Mouse (Mus musculus) G1E (cell line): ENCODE results near the gene Dlgap1.

Source experiments
- CTCF ChIP-seq: IDR thresholded peaks from 2 replicates; pipeline ENCODE4 v1.5.1; 2012; ENCODE audit warnings: low read depth, low read length, inconsistent platforms, mixed read lengths
- GATA1 ChIP-seq: IDR thresholded peaks from 2 replicates; pipeline ENCODE4 v1.6.1; 2012; ENCODE audit warnings: borderline replicate concordance, low read length, inconsistent platforms, mixed read lengths

DNA sequence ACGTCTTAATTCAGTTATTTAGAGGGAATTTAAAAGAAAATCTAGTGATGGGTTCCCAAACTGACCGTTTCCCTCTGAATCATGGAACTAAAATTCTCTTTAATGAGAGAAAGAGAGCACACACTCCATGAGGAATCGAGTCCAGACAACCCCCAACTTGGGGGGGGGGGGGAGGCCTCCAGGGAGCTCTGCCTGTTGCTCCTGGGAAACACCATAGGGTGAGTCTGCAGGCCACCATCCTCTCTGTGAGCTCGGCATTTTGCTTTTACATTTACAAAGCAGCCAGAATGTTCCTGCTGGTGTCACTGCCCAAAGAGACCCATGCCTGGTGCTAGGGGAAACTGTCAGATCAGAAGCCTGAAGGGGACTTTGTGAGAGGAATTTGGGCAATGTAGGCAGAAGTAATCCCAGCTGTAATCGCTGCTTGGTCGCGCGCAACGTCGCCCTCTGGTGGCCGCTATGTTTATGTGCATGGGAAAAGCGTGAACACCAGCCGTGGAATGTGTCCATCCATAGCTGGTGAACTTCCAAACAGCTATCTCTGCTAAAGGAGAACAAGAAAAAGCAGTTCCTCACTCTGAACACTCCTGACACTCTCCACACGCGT lies 714.8 kb downstream of the Dlgap1 start:
- no peak for TF ChIP-seq CTCF
- TF ChIP-seq GATA1: no peak
